Comparison of ENCODE assay signal across 27 mouse cellular contexts in genomic region chr9:121675556-121675955, GRCm38 (mm10). TPM values are rescaled to one million over a fixed set of nuclear protein-coding genes. Genes with fewer than 3 reads are reported as not detected.
DNase-seq lines count a peak whose midpoint lies in the region; ATAC-seq and TF ChIP-seq lines count a peak whose summit lies in the region.
"Had no signal": no experiment of that assay in that cellular context is flagged by ENCODE, and none has a peak within 500 bp of the region (broad histone marks: within the 10 kb centered on the region; RNA-seq: fewer than 3 reads in every experiment).

No protein-coding gene starts in this region.

- peaks cover 31% of the 10 kb centered on the region; the same call in 1 of the 2 replicates for H3K79me2 ChIP-seq in macrophage (ENCODE audit: inconsistent target)

- no peaks in the 10 kb centered on the region for H3K27me3 ChIP-seq in midbrain, embryonic 11.5 days (ENCODE audit: control insufficient read depth, insufficient read depth, low read length)
- H3K27me3 ChIP-seq in midbrain, postnatal 0 days (ENCODE audit: insufficient read depth, low read length): no peaks in the 10 kb centered on the region
- peaks cover 2% of the 10 kb centered on the region; the same call in 1 of the 2 replicates for H3K27me3 ChIP-seq in heart, embryonic 11.5 days (ENCODE audit: control insufficient read depth, insufficient read depth, low read length)

- WGBS in midbrain, embryonic 11.5 days: 95% methylated on average over 2 of the region's 2 CpGs
- WGBS in midbrain, postnatal 0 days: 94% methylated on average over 2 of the region's 2 CpGs
- 63% methylated on average over 2 of the region's 2 CpGs for WGBS in macrophage (ENCODE audit: missing documents)
- WGBS in heart, embryonic 11.5 days (ENCODE audit: insufficient replicate concordance): 82% methylated on average over 2 of the region's 2 CpGs

- H3K4me1 ChIP-seq in midbrain, embryonic 11.5 days (ENCODE audit: control insufficient read depth, insufficient read depth, low read length): peaks cover 3% of the 10 kb centered on the region; the same call in 1 of the 2 replicates
- no peaks in the 10 kb centered on the region for H3K4me1 ChIP-seq in midbrain, postnatal 0 days (ENCODE audit: insufficient read depth, low read length)
- H3K4me1 ChIP-seq in heart, embryonic 11.5 days (ENCODE audit: control insufficient read depth, insufficient read depth, low read length): peaks cover 16% of the 10 kb centered on the region

- H3K27ac ChIP-seq in midbrain, embryonic 11.5 days (ENCODE audit: low read depth, low read length): no peak overlapping the region
- H3K27ac ChIP-seq in midbrain, postnatal 0 days (ENCODE audit: low read depth, low read length): no peak overlapping the region
- H3K27ac ChIP-seq in macrophage: peak overlapping the region; percentile 90
- no peak overlapping the region for H3K27ac ChIP-seq in heart, embryonic 11.5 days (ENCODE audit: low read depth, low read length)
- H3K27ac ChIP-seq: embryonic facial prominence, embryonic 12.5 days; forebrain, embryonic 12.5 days; heart, embryonic 15.5 days; limb, embryonic 10.5 days; neural tube, embryonic 15.5 days; stomach, postnatal 0 days had no signal

- peak; percentile 41 for DNase-seq in midbrain, embryonic 11.5 days (ENCODE audit: low spot score, missing footprints)
- DNase-seq in midbrain, postnatal 0 days (ENCODE audit: low spot score): no peak
- DNase-seq in B cell, adult 2 months: peak; percentile 48 to 50
- no peak for DNase-seq in adrenal gland, adult 8-10 months
- DNase-seq: adrenal gland, postnatal 36 days; cerebellum, adult 11-12 months; cerebellum, postnatal 10 days; gastrocnemius, postnatal 36 days; lung, adult 2 months; lung, postnatal 14 days; right cerebral cortex, adult 18-20 months; right cerebral cortex, postnatal 4 days had no signal

- no peak for TF ChIP-seq CTCF in midbrain, postnatal 0 days (IDR thresholded peaks at IDR 0.05)

- no peak overlapping the region for H3K9ac ChIP-seq in midbrain, embryonic 11.5 days (ENCODE audit: low read length)
- H3K9ac ChIP-seq in midbrain, postnatal 0 days (replicated peaks; ENCODE audit: low read length, poor library complexity, severe bottlenecking): no peak overlapping the region
- H3K9ac ChIP-seq in heart, embryonic 11.5 days (ENCODE audit: low read depth, low read length): no peak overlapping the region
- H3K9ac ChIP-seq: embryonic facial prominence, embryonic 12.5 days; forebrain, embryonic 12.5 days; heart, embryonic 15.5 days; neural tube, embryonic 15.5 days had no signal

- no peaks in the 10 kb centered on the region for H3K36me3 ChIP-seq in midbrain, embryonic 11.5 days (ENCODE audit: control insufficient read depth, insufficient read depth, low read length)
- H3K36me3 ChIP-seq in midbrain, postnatal 0 days (ENCODE audit: insufficient read depth, low read length): no peaks in the 10 kb centered on the region
- H3K36me3 ChIP-seq in macrophage (ENCODE audit: inconsistent target): no peaks in the 10 kb centered on the region
- no peaks in the 10 kb centered on the region for H3K36me3 ChIP-seq in heart, embryonic 11.5 days (ENCODE audit: control insufficient read depth, insufficient read depth, low read length)
- H3K36me3 ChIP-seq: embryonic facial prominence, embryonic 12.5 days; forebrain, embryonic 12.5 days; heart, embryonic 15.5 days; limb, embryonic 10.5 days; neural tube, embryonic 15.5 days had no signal

- H3K4me2 ChIP-seq in midbrain, embryonic 11.5 days: no peak overlapping the region
- H3K4me2 ChIP-seq in midbrain, postnatal 0 days (ENCODE audit: low read depth, low read length, poor library complexity, severe bottlenecking): no peak overlapping the region
- no peak overlapping the region for H3K4me2 ChIP-seq in heart, embryonic 11.5 days
- H3K4me2 ChIP-seq: embryonic facial prominence, embryonic 12.5 days; forebrain, embryonic 12.5 days; heart, embryonic 15.5 days; liver, embryonic 11.5 days; neural tube, embryonic 15.5 days had no signal

- no peak for ATAC-seq in midbrain, embryonic 11.5 days (ENCODE audit: low FRiP score)
- ATAC-seq in midbrain, postnatal 0 days (ENCODE audit: low FRiP score): no peak
- ATAC-seq in CD4-positive, CD25-positive, alpha-beta regulatory T cell, adult 4 months: peak; percentile 17
- ATAC-seq in heart, embryonic 11.5 days (replicated peaks; ENCODE audit: insufficient number of reproducible peaks, low FRiP score, low TSS enrichment): no peak
- ATAC-seq: hindbrain, embryonic 16.5 days; intestine, embryonic 16.5 days; midbrain, embryonic 16.5 days had no signal

- no peak overlapping the region for H3K4me3 ChIP-seq in midbrain, embryonic 11.5 days (ENCODE audit: low read depth, low read length)
- no peak overlapping the region for H3K4me3 ChIP-seq in midbrain, postnatal 0 days (ENCODE audit: low read depth, low read length)
- peak overlapping the region; percentile 31 for H3K4me3 ChIP-seq in macrophage (ENCODE audit: inconsistent target)
- H3K4me3 ChIP-seq in heart, embryonic 11.5 days (ENCODE audit: low read depth, low read length): no peak overlapping the region
- H3K4me3 ChIP-seq: embryonic facial prominence, embryonic 12.5 days; forebrain, embryonic 12.5 days; heart, embryonic 15.5 days; limb, embryonic 10.5 days; neural tube, embryonic 15.5 days had no signal

- H3K9me3 ChIP-seq in midbrain, embryonic 11.5 days (ENCODE audit: control insufficient read depth, low read length): no peaks in the 10 kb centered on the region
- H3K9me3 ChIP-seq in midbrain, postnatal 0 days (ENCODE audit: low read length): no peaks in the 10 kb centered on the region
- no peaks in the 10 kb centered on the region for H3K9me3 ChIP-seq in heart, embryonic 11.5 days (replicated peaks; ENCODE audit: control insufficient read depth, low read length)
- H3K9me3 ChIP-seq: embryonic facial prominence, embryonic 12.5 days; forebrain, embryonic 12.5 days; heart, embryonic 15.5 days; limb, embryonic 10.5 days; neural tube, embryonic 15.5 days had no signal

RNA-seq across cellular contexts. Expression of gene Sec22c, which starts 29.7 kb away (rescaled TPM):
- 16.9 and 18.2 TPM in 2 replicates for polyA plus RNA-seq in midbrain, embryonic 11.5 days (2014; fragmentation: Nextera tagmentation; extraction: Ambion mirVana)
- 26.9 and 34.3 TPM in 2 replicates for total RNA-seq in midbrain, postnatal 0 days (2014; rRNA removed)
- polyA plus RNA-seq in midbrain, postnatal 0 days (2015; fragmentation: Nextera tagmentation; extraction: Ambion mirVana): 30.5 and 34.4 TPM in 2 replicates
- polyA plus RNA-seq in CD4-positive, CD25-positive, alpha-beta regulatory T cell, adult 4 months (2017; shearing (Covaris generic)): 10 to 100 TPM; 17.6 to 32.9 TPM
- 10 to 100 TPM in 9 of 26 experiments, 1 to 10 TPM in 14, under 1 TPM in 3; 0.49 to 25.6 (median 5.3) TPM for total RNA-seq in macrophage (2018; cell fraction: chromatin; rRNA removed)
- 10 to 100 TPM in 19 of 26 experiments, 1 to 10 TPM in 7; 4.6 to 21.4 (median 13.4) TPM for total RNA-seq in macrophage (2018; cell fraction: cytosol; rRNA removed)
- total RNA-seq in macrophage (2018; cell fraction: nucleus; rRNA removed): 10 to 100 TPM in 11 of 26 experiments, 1 to 10 TPM in 15; 1.1 to 22.2 (median 7.9) TPM
- polyA plus RNA-seq in macrophage (2018): 9.1 to 15.2 TPM (median 13.1 TPM) in 3 replicates
- polyA plus RNA-seq in heart, embryonic 11.5 days (2014; fragmentation: Nextera tagmentation; extraction: Ambion mirVana): 4.3 and 4.8 TPM in 2 replicates
- total RNA-seq in adrenal gland, adult 8-10 months (2022): 1 to 10 TPM; 6.4 to 8.3 (median 7.2) TPM

RNA-seq across cellular contexts. Expression of gene Vipr1, which starts 33.0 kb away (rescaled TPM):
- polyA plus RNA-seq in midbrain, embryonic 11.5 days (2014; fragmentation: Nextera tagmentation; extraction: Ambion mirVana): 0.41 and 0.44 TPM in 2 replicates
- 0.05 and 0.82 TPM in 2 replicates for total RNA-seq in midbrain, postnatal 0 days (2014; rRNA removed)
- polyA plus RNA-seq in midbrain, postnatal 0 days (2015; fragmentation: Nextera tagmentation; extraction: Ambion mirVana): 0.26 and 0.36 TPM in 2 replicates
- 1 to 10 TPM; 1.3 to 2.0 TPM for polyA plus RNA-seq in CD4-positive, CD25-positive, alpha-beta regulatory T cell, adult 4 months (2017; shearing (Covaris generic))
- total RNA-seq in macrophage (2018; cell fraction: chromatin; rRNA removed): 1 to 10 TPM in 13 of 26 experiments, under 1 TPM in 12, not detected in 1; 0.25 to 3.1 (median 1.0) TPM
- total RNA-seq in macrophage (2018; cell fraction: cytosol; rRNA removed): 1 to 10 TPM in 10 of 26 experiments, under 1 TPM in 16; 0.19 to 1.9 (median 0.77) TPM
- 1 to 10 TPM in 13 of 26 experiments, under 1 TPM in 13; 0.38 to 5.1 (median 1.0) TPM for total RNA-seq in macrophage (2018; cell fraction: nucleus; rRNA removed)
- 0.27 to 2.1 TPM (median 1.1 TPM) in 3 replicates for polyA plus RNA-seq in macrophage (2018)
- polyA plus RNA-seq in heart, embryonic 11.5 days (2014; fragmentation: Nextera tagmentation; extraction: Ambion mirVana): 0.17 TPM in 1 of 2 replicates, not detected in the other
- total RNA-seq in adrenal gland, adult 8-10 months (2022): 1 to 10 TPM in 2 of 4 experiments, under 1 TPM in 2; 0.58 to 2.2 (median 1.2) TPM

RNA-seq across cellular contexts. Expression of gene Lyzl4, which starts 33.7 kb away (rescaled TPM):
- polyA plus RNA-seq in midbrain, embryonic 11.5 days (2014; fragmentation: Nextera tagmentation; extraction: Ambion mirVana): 0.22 TPM in 1 of 2 replicates, not detected in the other
- total RNA-seq in midbrain, postnatal 0 days (2014; rRNA removed): not detected in 2 replicates
- 0.28 TPM in 1 of 2 replicates, not detected in the other for polyA plus RNA-seq in midbrain, postnatal 0 days (2015; fragmentation: Nextera tagmentation; extraction: Ambion mirVana)
- polyA plus RNA-seq in CD4-positive, CD25-positive, alpha-beta regulatory T cell, adult 4 months (2017; shearing (Covaris generic)): not detected
- total RNA-seq in macrophage (2018; cell fraction: chromatin; rRNA removed): 1 to 10 TPM in 15 of 26 experiments, not detected in 11; 1.1 to 8.5 (median 2.8) TPM
- 1 to 10 TPM in 14 of 26 experiments, under 1 TPM in 12; 0.58 to 6.1 (median 2.3) TPM for total RNA-seq in macrophage (2018; cell fraction: cytosol; rRNA removed)
- total RNA-seq in macrophage (2018; cell fraction: nucleus; rRNA removed): 10 to 100 TPM in 1 of 26 experiments, 1 to 10 TPM in 15, under 1 TPM in 6, not detected in 4; 0.48 to 22.1 (median 1.6) TPM
- 3.0 to 17.8 TPM (median 4.8 TPM) in 3 replicates for polyA plus RNA-seq in macrophage (2018)
- polyA plus RNA-seq in heart, embryonic 11.5 days (2014; fragmentation: Nextera tagmentation; extraction: Ambion mirVana): not detected in 2 replicates
- total RNA-seq in adrenal gland, adult 8-10 months (2022): under 1 TPM in 1 of 4 experiments, not detected in 3; 0.75 TPM
- total RNA-seq: adrenal gland, postnatal 36 days; gastrocnemius, postnatal 36 days; heart, adult 8-10 months; hematopoietic stem cell, adult 5-6 weeks had no signal
- polyA plus RNA-seq: forebrain, embryonic 12.5 days; intestine, embryonic 16.5 days; limb, embryonic 10.5 days; liver, embryonic 11.5 days; midbrain, embryonic 16.5 days; neural tube, embryonic 15.5 days had no signal

RNA-seq across cellular contexts. Expression of gene Ss18l2, which starts 34.6 kb away (rescaled TPM):
- polyA plus RNA-seq in midbrain, embryonic 11.5 days (2014; fragmentation: Nextera tagmentation; extraction: Ambion mirVana): 100 and 106 TPM in 2 replicates
- 51.4 and 59.6 TPM in 2 replicates for total RNA-seq in midbrain, postnatal 0 days (2014; rRNA removed)
- 204 and 218 TPM in 2 replicates for polyA plus RNA-seq in midbrain, postnatal 0 days (2015; fragmentation: Nextera tagmentation; extraction: Ambion mirVana)
- 10 to 100 TPM; 50.7 to 52.2 TPM for polyA plus RNA-seq in CD4-positive, CD25-positive, alpha-beta regulatory T cell, adult 4 months (2017; shearing (Covaris generic))
- total RNA-seq in macrophage (2018; cell fraction: chromatin; rRNA removed): 10 to 100 TPM in 15 of 26 experiments, 1 to 10 TPM in 11; 1.4 to 30.9 (median 12.0) TPM
- total RNA-seq in macrophage (2018; cell fraction: cytosol; rRNA removed): 10 to 100 TPM; 10.6 to 30.8 (median 20.6) TPM
- 10 to 100 TPM in 19 of 26 experiments, 1 to 10 TPM in 7; 4.3 to 40.2 (median 16.6) TPM for total RNA-seq in macrophage (2018; cell fraction: nucleus; rRNA removed)
- polyA plus RNA-seq in macrophage (2018): 11.3 to 32.4 TPM (median 28.0 TPM) in 3 replicates
- 153 and 161 TPM in 2 replicates for polyA plus RNA-seq in heart, embryonic 11.5 days (2014; fragmentation: Nextera tagmentation; extraction: Ambion mirVana)
- 10 to 100 TPM; 32.9 to 48.3 (median 40.6) TPM for total RNA-seq in adrenal gland, adult 8-10 months (2022)

RNA-seq across cellular contexts. Expression of gene Nktr, which starts 43.4 kb away (rescaled TPM):
- polyA plus RNA-seq in midbrain, embryonic 11.5 days (2014; fragmentation: Nextera tagmentation; extraction: Ambion mirVana): 61.6 and 70.4 TPM in 2 replicates
- 71.4 and 112 TPM in 2 replicates for total RNA-seq in midbrain, postnatal 0 days (2014; rRNA removed)
- 42.1 and 50.7 TPM in 2 replicates for polyA plus RNA-seq in midbrain, postnatal 0 days (2015; fragmentation: Nextera tagmentation; extraction: Ambion mirVana)
- polyA plus RNA-seq in CD4-positive, CD25-positive, alpha-beta regulatory T cell, adult 4 months (2017; shearing (Covaris generic)): 100 to 1,000 TPM; 104 to 128 TPM
- total RNA-seq in macrophage (2018; cell fraction: chromatin; rRNA removed): 1,000 to 10,000 TPM in 25 of 26 experiments, 100 to 1,000 TPM in 1; 894 to 1,522 (median 1,261) TPM
- 10 to 100 TPM; 25.2 to 92.6 (median 37.1) TPM for total RNA-seq in macrophage (2018; cell fraction: cytosol; rRNA removed)
- total RNA-seq in macrophage (2018; cell fraction: nucleus; rRNA removed): 100 to 1,000 TPM; 403 to 894 (median 696) TPM
- 32.4 to 63.2 TPM (median 55.1 TPM) in 3 replicates for polyA plus RNA-seq in macrophage (2018)
- polyA plus RNA-seq in heart, embryonic 11.5 days (2014; fragmentation: Nextera tagmentation; extraction: Ambion mirVana): 46.8 and 64.6 TPM in 2 replicates
- 100 to 1,000 TPM in 2 of 4 experiments, 10 to 100 TPM in 2; 57.2 to 146 (median 91.1) TPM for total RNA-seq in adrenal gland, adult 8-10 months (2022)

Comparison
In these comparisons a context has a peak if more than half of its experiments do, and no peak if none do; other contexts are left out.
1. DNase-seq: peak in midbrain, embryonic 11.5 days (single experiment) and B cell, adult 2 months (2 of 2); none in midbrain, postnatal 0 days (single experiment) and adrenal gland, adult 8-10 months (single experiment).